Mouse (Mus musculus): ENCODE data around the gene Dnaja3. TPM values are rescaled to one million over a fixed set of nuclear protein-coding genes. Genes with fewer than 3 reads are reported as not detected.

The Dnaja3 gene
- polyA plus RNA-seq, 1 experiment from 2014 or later, result 95.3 TPM

DNA sequence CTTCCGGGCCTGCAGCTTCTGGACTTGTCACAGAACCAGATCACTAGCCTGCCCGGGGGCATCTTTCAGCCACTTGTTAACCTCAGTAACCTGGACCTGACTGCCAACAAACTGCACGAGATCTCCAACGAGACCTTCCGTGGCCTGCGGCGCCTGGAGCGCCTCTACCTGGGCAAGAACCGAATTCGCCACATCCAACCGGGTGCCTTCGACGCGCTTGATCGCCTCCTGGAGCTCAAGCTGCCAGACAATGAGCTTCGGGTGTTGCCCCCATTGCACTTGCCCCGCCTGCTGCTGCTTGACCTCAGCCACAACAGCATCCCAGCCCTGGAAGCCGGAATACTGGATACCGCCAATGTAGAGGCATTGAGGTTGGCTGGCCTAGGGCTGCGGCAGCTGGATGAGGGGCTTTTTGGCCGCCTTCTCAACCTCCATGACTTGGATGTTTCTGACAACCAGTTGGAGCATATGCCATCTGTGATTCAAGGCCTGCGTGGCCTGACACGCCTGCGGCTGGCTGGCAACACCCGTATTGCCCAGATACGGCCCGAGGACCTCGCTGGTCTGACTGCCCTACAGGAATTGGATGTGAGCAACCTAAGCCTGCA is 8.7 kb downstream of the Dnaja3 start:
- ATAC-seq (ENCODE audit: low FRiP score, low TSS enrichment), result no peak; the same call in none of the 2 replicates
- Histone ChIP-seq H3K9ac (replicated peaks; ENCODE audit: low read length) (no peak overlapping the region), H3K27me3 (ENCODE audit: insufficient read depth, low read length) (no peaks in the 10 kb centered on the region), H3K4me3 (ENCODE audit: low read length) (no peak overlapping the region), H3K27ac (ENCODE audit: low read length) (no peak overlapping the region), H3K9me3 (ENCODE audit: low read length) (no peaks in the 10 kb centered on the region), H3K4me1 (ENCODE audit: insufficient read depth, low read length) (peaks cover 56% of the 10 kb centered on the region), H3K4me2 (replicated peaks; ENCODE audit: low read depth, low read length) (no peak overlapping the region), H3K36me3 (ENCODE audit: insufficient read depth, low read length) (peaks cover 34% of the 10 kb centered on the region)
- 69% methylated on average over 28 of the region's 28 CpGs for WGBS

DNA sequence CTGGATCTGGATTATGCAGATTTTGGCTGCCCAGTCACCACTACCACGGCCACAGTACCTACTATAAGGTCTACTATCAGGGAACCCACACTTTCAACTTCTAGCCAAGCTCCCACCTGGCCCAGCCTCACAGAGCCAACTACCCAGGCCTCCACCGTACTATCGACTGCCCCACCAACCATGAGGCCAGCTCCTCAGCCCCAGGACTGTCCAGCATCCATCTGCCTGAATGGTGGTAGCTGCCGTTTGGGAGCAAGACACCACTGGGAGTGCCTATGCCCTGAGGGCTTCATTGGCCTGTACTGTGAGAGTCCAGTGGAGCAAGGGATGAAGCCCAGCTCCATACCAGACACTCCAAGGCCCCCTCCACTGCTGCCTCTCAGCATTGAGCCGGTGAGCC is 9.4 kb downstream of the Dnaja3 start:
- Histone ChIP-seq H3K27me3 (ENCODE audit: insufficient read depth, low read length) (no peaks in the 10 kb centered on the region), H3K4me3 (ENCODE audit: low read length) (no peak overlapping the region), H3K9ac (replicated peaks; ENCODE audit: low read length) (no peak overlapping the region), H3K36me3 (ENCODE audit: insufficient read depth, low read length) (peaks cover 34% of the 10 kb centered on the region), H3K9me3 (ENCODE audit: low read length) (no peaks in the 10 kb centered on the region), H3K4me2 (replicated peaks; ENCODE audit: low read depth, low read length) (no peak overlapping the region), H3K27ac (ENCODE audit: low read length) (no peak overlapping the region), H3K4me1 (ENCODE audit: insufficient read depth, low read length) (peaks cover 49% of the 10 kb centered on the region)
- no peak for ATAC-seq (ENCODE audit: low FRiP score, low TSS enrichment)
- WGBS, result 88% methylated on average over 5 of the region's 5 CpGs

DNA sequence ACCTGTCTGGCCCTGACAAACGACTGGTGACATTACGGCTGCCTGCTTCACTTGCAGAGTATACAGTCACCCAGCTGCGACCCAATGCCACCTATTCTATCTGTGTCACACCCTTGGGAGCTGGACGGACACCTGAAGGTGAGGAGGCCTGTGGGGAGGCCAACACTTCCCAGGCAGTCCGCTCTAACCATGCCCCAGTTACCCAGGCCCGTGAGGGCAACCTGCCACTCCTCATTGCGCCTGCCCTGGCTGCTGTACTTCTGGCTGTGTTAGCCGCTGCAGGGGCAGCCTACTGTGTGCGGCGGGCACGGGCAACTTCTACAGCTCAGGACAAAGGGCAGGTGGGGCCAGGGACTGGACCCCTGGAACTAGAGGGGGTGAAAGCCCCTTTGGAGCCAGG is 9.9 kb downstream of the Dnaja3 start:
- Histone ChIP-seq H3K4me2 (replicated peaks; ENCODE audit: low read depth, low read length) (no peak overlapping the region), H3K9me3 (ENCODE audit: low read length) (no peaks in the 10 kb centered on the region), H3K27me3 (ENCODE audit: insufficient read depth, low read length) (no peaks in the 10 kb centered on the region), H3K4me1 (ENCODE audit: insufficient read depth, low read length) (peaks cover 44% of the 10 kb centered on the region), H3K9ac (replicated peaks; ENCODE audit: low read length) (no peak overlapping the region), H3K27ac (ENCODE audit: low read length) (no peak overlapping the region), H3K36me3 (ENCODE audit: insufficient read depth, low read length) (peaks cover 34% of the 10 kb centered on the region), H3K4me3 (ENCODE audit: low read length) (no peak overlapping the region)
- WGBS, result 82% methylated on average over 11 of the region's 11 CpGs
- no peak for ATAC-seq (ENCODE audit: low FRiP score, low TSS enrichment)

DNA sequence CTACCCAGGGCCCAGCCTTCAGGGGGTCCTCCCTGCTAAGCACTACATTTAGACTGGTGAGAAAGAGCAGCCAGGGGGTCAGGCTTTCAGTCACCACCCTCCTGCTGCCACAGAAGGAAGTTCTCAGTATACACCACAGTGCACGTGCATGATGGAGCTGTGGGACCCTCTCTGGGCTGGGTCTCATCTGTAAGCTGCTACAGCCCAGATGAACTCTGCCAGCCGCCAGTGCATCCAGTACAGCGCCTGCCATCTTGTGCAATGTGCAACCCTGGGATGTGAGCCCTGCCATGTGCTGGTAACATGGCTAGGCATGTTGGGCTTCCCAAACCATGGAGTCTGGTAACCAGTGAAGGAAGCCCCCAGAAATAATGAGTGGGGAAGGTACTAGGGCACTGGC is 10.4 kb downstream of the Dnaja3 start:
- Histone ChIP-seq H3K4me1 (ENCODE audit: insufficient read depth, low read length) (peaks cover 41% of the 10 kb centered on the region), H3K4me3 (ENCODE audit: low read length) (no peak overlapping the region), H3K4me2 (replicated peaks; ENCODE audit: low read depth, low read length) (no peak overlapping the region), H3K27ac (ENCODE audit: low read length) (no peak overlapping the region), H3K36me3 (ENCODE audit: insufficient read depth, low read length) (peaks cover 34% of the 10 kb centered on the region), H3K9ac (replicated peaks; ENCODE audit: low read length) (no peak overlapping the region), H3K9me3 (ENCODE audit: low read length) (no peaks in the 10 kb centered on the region), H3K27me3 (ENCODE audit: insufficient read depth, low read length) (no peaks in the 10 kb centered on the region)
- 85% methylated on average over 3 of the region's 3 CpGs for whole genome bisulfite sequencing
- no peak for ATAC-seq (ENCODE audit: low FRiP score, low TSS enrichment)

DNA sequence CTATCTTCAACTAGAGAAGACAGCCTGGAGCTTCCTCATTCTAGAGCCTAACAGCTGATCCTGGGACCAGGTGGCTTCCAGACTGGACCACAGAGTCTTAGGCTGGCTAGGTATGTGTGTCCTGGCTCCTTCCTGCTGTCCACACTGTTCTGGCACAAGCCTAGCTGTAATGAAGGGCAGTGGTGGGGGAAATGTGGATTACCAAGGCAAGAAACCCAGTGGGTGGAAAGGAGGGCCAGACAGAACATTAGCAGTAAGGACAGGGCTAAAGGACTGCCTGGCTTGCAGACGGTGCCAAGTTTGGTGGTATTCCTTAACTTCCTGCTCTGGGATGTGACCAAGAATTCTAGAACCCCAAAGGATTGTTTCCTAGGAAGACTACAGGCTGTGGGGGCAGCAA is 11.3 kb downstream of the Dnaja3 start:
- Histone ChIP-seq H3K4me3 (ENCODE audit: low read length) (no peak overlapping the region), H3K27me3 (ENCODE audit: insufficient read depth, low read length) (no peaks in the 10 kb centered on the region), H3K4me1 (ENCODE audit: insufficient read depth, low read length) (peaks cover 43% of the 10 kb centered on the region), H3K36me3 (ENCODE audit: insufficient read depth, low read length) (peaks cover 34% of the 10 kb centered on the region), H3K4me2 (replicated peaks; ENCODE audit: low read depth, low read length) (no peak overlapping the region), H3K27ac (ENCODE audit: low read length) (no peak overlapping the region), H3K9me3 (ENCODE audit: low read length) (no peaks in the 10 kb centered on the region), H3K9ac (replicated peaks; ENCODE audit: low read length) (no peak overlapping the region)
- ATAC-seq (ENCODE audit: low FRiP score, low TSS enrichment), result no peak
- WGBS, result 84% methylated on average over 1 of the region's 1 CpGs

DNA sequence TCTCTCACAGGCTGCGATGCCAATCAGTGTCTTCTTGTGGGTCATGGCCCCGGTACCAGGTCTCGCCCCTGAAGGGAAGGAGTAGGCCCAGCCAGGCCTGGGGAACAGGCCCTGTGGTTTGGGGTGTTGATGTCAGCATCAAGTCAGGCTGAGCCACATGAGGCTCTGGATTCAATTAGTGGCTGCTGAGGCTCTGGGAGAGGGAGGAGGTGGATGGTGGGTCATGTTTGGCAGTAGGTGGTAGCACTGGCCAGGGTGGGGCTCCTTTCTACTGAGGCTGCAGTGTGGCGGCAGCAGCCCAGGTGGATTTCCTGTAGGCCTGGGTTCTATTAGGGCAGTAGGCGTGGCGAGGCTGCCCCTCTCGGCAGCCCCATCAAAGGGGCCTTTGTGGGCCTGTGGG is 11.8 kb downstream of the Dnaja3 start:
- H3K4me2 ChIP-seq (replicated peaks; ENCODE audit: low read depth, low read length), result no peak overlapping the region
- 0 out of 2 replicates have a peak overlapping the region, but pooled peaks have one; percentile 8 for H3K27ac ChIP-seq (ENCODE audit: low read length)
- no peak overlapping the region for H3K9ac ChIP-seq (replicated peaks; ENCODE audit: low read length)
- H3K36me3 ChIP-seq (ENCODE audit: insufficient read depth, low read length), result peaks cover 34% of the 10 kb centered on the region
- no peak overlapping the region for H3K4me3 ChIP-seq (ENCODE audit: low read length)
- H3K4me1 ChIP-seq (ENCODE audit: insufficient read depth, low read length), result peaks cover 44% of the 10 kb centered on the region
- no peaks in the 10 kb centered on the region for H3K9me3 ChIP-seq (ENCODE audit: low read length)
- no peaks in the 10 kb centered on the region for H3K27me3 ChIP-seq (ENCODE audit: insufficient read depth, low read length)
- ATAC-seq (ENCODE audit: low FRiP score, low TSS enrichment), result no peak
- WGBS, result 72% methylated on average over 7 of the region's 7 CpGs

DNA sequence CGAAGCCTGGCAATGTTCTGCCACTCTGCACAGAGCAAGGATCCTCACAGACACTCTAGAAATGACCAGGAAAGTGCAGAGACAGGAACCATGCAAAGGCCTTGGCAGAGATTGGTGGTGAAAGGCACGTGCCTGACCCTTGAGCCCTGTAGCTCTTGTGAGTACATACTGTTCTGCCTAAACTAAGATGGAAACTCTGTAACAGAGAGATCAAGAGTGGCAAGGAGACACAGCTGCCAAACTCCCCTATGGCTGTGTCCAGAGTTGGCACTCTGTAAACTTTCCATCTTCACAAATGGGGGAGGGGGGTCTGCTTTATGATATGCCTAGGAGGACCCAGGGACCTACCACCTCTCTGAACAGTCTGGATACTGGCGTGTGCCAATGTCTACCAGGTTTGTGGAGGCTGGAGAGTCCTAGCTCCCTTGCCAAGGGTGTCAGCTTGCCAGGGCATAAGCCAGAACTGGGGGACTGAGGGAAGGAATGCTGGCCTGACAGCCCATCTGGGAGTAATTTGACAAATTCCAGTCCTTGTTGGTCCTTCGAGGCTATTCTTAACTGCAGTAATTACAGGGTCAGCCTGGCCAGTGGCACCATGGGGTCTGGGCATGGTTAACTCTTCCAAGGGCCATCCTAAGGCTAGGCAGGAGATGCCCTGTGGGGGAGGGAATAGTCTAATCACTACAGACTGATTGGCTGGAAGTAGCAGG is 13.1 kb downstream of the Dnaja3 start:
- peaks cover 40% of the 10 kb centered on the region for H3K4me1 ChIP-seq (ENCODE audit: insufficient read depth, low read length)
- 69% methylated on average over 4 of the region's 4 CpGs for WGBS
- no peak overlapping the region for H3K27ac ChIP-seq (ENCODE audit: low read length)
- H3K9me3 ChIP-seq (ENCODE audit: low read length), result no peaks in the 10 kb centered on the region
- no peak overlapping the region for H3K9ac ChIP-seq (replicated peaks; ENCODE audit: low read length)
- peaks cover 34% of the 10 kb centered on the region for H3K36me3 ChIP-seq (ENCODE audit: insufficient read depth, low read length)
- H3K27me3 ChIP-seq (ENCODE audit: insufficient read depth, low read length), result no peaks in the 10 kb centered on the region
- no peak for ATAC-seq (ENCODE audit: low FRiP score, low TSS enrichment)
- H3K4me2 ChIP-seq (replicated peaks; ENCODE audit: low read depth, low read length), result no peak overlapping the region
- H3K4me3 ChIP-seq (ENCODE audit: low read length), result no peak overlapping the region

DNA sequence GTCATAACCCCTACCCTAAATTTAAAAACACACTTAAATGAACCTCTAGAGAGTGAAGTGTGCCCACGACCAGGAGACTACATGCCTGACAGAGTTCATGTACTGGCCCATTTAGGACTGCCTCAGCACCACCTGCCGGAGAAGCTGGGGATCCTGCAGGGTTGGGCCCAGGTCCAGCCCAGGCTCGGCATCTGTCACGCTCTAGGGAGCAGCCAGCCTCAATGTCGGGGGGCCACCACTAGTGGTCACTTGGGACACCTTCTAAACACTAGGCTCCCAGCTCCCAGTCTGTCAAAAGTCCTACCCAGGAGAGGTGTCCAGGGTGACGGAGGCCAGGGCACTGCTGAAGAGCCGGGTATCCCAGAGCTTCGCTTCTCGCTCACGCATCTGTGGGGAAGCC is 14.9 kb downstream of the Dnaja3 start:
- Histone ChIP-seq H3K36me3 (ENCODE audit: insufficient read depth, low read length) (peaks cover 21% of the 10 kb centered on the region), H3K27ac (ENCODE audit: low read length) (peak overlapping the region; percentile 68; the same call in 1 of the 2 replicates), H3K9me3 (ENCODE audit: low read length) (no peaks in the 10 kb centered on the region), H3K4me2 (replicated peaks; ENCODE audit: low read depth, low read length) (no peak overlapping the region), H3K27me3 (ENCODE audit: insufficient read depth, low read length) (no peaks in the 10 kb centered on the region), H3K4me3 (ENCODE audit: low read length) (no peak overlapping the region), H3K4me1 (ENCODE audit: insufficient read depth, low read length) (peaks cover 38% of the 10 kb centered on the region), H3K9ac (replicated peaks; ENCODE audit: low read length) (0 out of 2 replicates have a peak overlapping the region, but pooled peaks have one; percentile 14)
- WGBS, result 63% methylated on average over 10 of the region's 10 CpGs
- 0 out of 2 replicates have a peak, but pooled peaks have one; percentile 8 for ATAC-seq (ENCODE audit: low FRiP score, low TSS enrichment)

DNA sequence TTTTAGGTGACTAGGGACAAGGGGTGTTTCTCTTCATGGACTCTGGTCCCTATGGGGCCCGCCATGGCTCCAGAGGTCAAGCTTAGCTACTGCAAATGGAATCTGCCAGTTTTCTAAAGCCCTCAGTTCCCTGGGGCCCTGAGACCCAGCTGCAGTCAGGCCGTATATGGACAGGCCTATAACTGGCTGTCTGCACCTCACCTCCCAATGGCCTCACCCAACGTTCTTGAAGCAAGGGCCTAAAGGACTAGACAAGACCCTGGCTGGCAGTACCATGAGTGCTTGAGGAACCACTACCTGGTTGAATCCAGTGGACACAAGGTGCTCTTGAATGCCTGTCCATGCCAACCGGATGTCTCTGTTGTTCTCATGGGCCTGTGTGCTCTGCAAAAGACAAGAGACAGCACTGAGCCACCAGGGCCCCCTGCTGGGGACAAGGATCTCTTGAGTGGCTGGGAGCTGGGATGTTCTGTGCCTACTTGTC is 15.5 kb downstream of the Dnaja3 start:
- 60% methylated on average over 4 of the region's 4 CpGs for WGBS
- Histone ChIP-seq H3K27me3 (ENCODE audit: insufficient read depth, low read length) (no peaks in the 10 kb centered on the region), H3K4me3 (ENCODE audit: low read length) (no peak overlapping the region), H3K27ac (ENCODE audit: low read length) (peak overlapping the region; percentile 68), H3K4me2 (replicated peaks; ENCODE audit: low read depth, low read length) (no peak overlapping the region), H3K9me3 (ENCODE audit: low read length) (no peaks in the 10 kb centered on the region), H3K9ac (replicated peaks; ENCODE audit: low read length) (0 out of 2 replicates have a peak overlapping the region, but pooled peaks have one; percentile 14), H3K4me1 (ENCODE audit: insufficient read depth, low read length) (peaks cover 40% of the 10 kb centered on the region), H3K36me3 (ENCODE audit: insufficient read depth, low read length) (peaks cover 15% of the 10 kb centered on the region)
- no peak for ATAC-seq (ENCODE audit: low FRiP score, low TSS enrichment)
